In the genomic region with DNA sequence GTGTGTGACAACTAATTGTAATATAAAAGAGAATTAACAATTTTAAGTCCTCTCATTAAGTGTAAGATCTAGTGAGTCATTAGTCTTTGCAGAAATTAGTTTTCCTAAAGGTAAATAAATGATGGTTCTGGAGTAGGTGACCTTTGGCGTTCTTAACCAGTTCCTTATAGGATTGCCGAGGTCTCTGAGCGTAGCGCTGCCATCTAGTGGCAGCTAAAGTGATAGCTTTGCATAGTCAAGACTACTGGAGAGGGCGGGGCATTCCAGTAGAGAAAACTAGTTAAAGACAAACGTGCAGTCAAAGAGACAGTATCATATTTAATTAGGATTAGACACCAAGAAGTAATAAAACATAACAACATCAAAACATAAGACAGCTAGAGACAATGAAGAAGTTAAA, we compare ENCODE assay signal across 8 mouse cellular contexts.
DNase-seq lines count a peak whose midpoint lies in the region; ATAC-seq and TF ChIP-seq lines count a peak whose summit lies in the region.

No protein-coding gene starts in this region.

- WGBS in forebrain, postnatal 0 days = 4% methylated on average over 6 of the region's 6 CpGs
- 2% methylated on average over 6 of the region's 6 CpGs for WGBS in lung, embryonic 15.5 days

- ATAC-seq in forebrain, postnatal 0 days = peak; percentile 78
- peak; percentile 39; the same call in 1 of the 2 replicates for ATAC-seq in lung, embryonic 15.5 days (ENCODE audit: borderline replicate concordance, extremely low read depth, low FRiP score, low TSS enrichment)

- H3K36me3 ChIP-seq in forebrain, postnatal 0 days (ENCODE audit: insufficient read depth) = no peaks in the 10 kb centered on the region
- no peaks in the 10 kb centered on the region for H3K36me3 ChIP-seq in lung, embryonic 15.5 days

- H3K27me3 ChIP-seq in forebrain, postnatal 0 days (ENCODE audit: insufficient read depth, low read length) = no peaks in the 10 kb centered on the region
- H3K27me3 ChIP-seq in lung, embryonic 15.5 days = no peaks in the 10 kb centered on the region

- H3K9ac ChIP-seq in forebrain, postnatal 0 days = no peak overlapping the region
- H3K9ac ChIP-seq in lung, embryonic 15.5 days = no peak overlapping the region

- no peaks in the 10 kb centered on the region for H3K4me1 ChIP-seq in forebrain, postnatal 0 days (ENCODE audit: insufficient read depth)
- H3K4me1 ChIP-seq in lung, embryonic 15.5 days = no peaks in the 10 kb centered on the region

- H3K4me3 ChIP-seq in forebrain, postnatal 0 days (ENCODE audit: low read depth, low read length) = no peak overlapping the region
- H3K4me3 ChIP-seq in lung, embryonic 15.5 days = no peak overlapping the region

- no peak overlapping the region for H3K4me2 ChIP-seq in forebrain, postnatal 0 days (ENCODE audit: low read depth)
- no peak overlapping the region for H3K4me2 ChIP-seq in lung, embryonic 15.5 days

- H3K9me3 ChIP-seq in forebrain, postnatal 0 days (ENCODE audit: low read length) = no peaks in the 10 kb centered on the region
- H3K9me3 ChIP-seq in lung, embryonic 15.5 days = no peaks in the 10 kb centered on the region

- DNase-seq in urinary bladder, postnatal 25 days (ENCODE audit: low spot score) = peak; percentile 19
- DNase-seq in urinary bladder, postnatal 4 days (ENCODE audit: low spot score in 2 of 2) = no peak
- DNase-seq in cerebellum, adult 11-12 months = peak; percentile 36
- DNase-seq in forebrain, postnatal 0 days = peak; percentile 65
- DNase-seq in kidney, postnatal 10 days = peak; percentile 64
- DNase-seq in retina, postnatal 7 days (ENCODE audit: low read depth, low spot score) = peak; percentile 64
- no peak for DNase-seq in gastrocnemius, adult 8-10 months (ENCODE audit: low spot score in 2 of 2)

- H3K27ac ChIP-seq in forebrain, postnatal 0 days (ENCODE audit: low read depth, low read length) = no peak overlapping the region
- no peak overlapping the region for H3K27ac ChIP-seq in lung, embryonic 15.5 days

- peak; percentile 71 for TF ChIP-seq CTCF in forebrain, postnatal 0 days (IDR thresholded peaks at IDR 0.05; ENCODE audit: low read depth)

Comparison
In these comparisons a context has a peak if more than half of its experiments do, and no peak if none do; other contexts are left out.
1. DNase-seq: peak in urinary bladder, postnatal 25 days (single experiment), cerebellum, adult 11-12 months (single experiment), forebrain, postnatal 0 days (single experiment), kidney, postnatal 10 days (single experiment) and retina, postnatal 7 days (single experiment); none in urinary bladder, postnatal 4 days (0 of 2) and gastrocnemius, adult 8-10 months (0 of 2).